Mouse (Mus musculus) granulocyte monocyte progenitor cell, adult 5-6 weeks (primary cell): ENCODE results near the gene Disc1. TPM values are rescaled to one million over a fixed set of nuclear protein-coding genes. Genes with fewer than 3 reads are reported as not detected.

Source experiments
- ATAC-seq: replicated peaks from 2 replicates; pipeline ENCODE4 v1.8.0; 2016; ENCODE audit warnings: mild to moderate bottlenecking, moderate TSS enrichment, inconsistent platforms; ENCODE audit not compliant: poor library complexity, severe bottlenecking
- total RNA-seq, 2 experiments: library from RNA; stranded (forward) in 1 of 2; stranded (reverse) in 1 of 2; fragments of 200-712, 200-1000 nt in 1 of 2; fragments of >200 nt in 1 of 2; fragmentation: Nextera tagmentation in 1 of 2; gene quantifications; 2 replicates each; pipeline ENCODE4 v1.2.3; 2014 to 2017

Disc1 gene
- total RNA-seq, 2 experiments from 2014 or later, result 3.0 to 6.1 TPM

- no peak for ATAC-seq
Observed at GRCm38 (mm10) chr8:125206391-125206790, 152.4 kb downstream of the Disc1 start.

DNA sequence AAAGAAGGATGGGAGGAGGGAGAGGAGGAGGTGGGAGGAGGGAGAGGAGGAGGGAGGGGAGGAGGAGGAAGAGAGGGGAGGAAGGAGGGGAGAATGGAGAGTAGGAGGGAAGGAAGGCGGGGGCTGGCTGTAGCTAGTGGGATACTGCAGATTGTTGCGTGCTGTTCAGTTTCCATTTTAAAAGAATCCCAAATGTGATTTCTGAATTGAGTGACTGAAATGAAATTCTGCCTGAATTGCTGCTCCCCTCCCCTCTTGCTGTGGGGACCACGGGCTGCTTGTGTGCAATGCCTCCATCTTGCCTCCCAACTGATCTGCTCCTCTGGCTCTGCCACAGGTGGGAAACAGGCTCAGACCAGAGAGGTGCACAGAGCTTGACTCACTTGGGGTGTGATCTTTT, 153.0 kb downstream of the Disc1 start:
- no peak for ATAC-seq

DNA sequence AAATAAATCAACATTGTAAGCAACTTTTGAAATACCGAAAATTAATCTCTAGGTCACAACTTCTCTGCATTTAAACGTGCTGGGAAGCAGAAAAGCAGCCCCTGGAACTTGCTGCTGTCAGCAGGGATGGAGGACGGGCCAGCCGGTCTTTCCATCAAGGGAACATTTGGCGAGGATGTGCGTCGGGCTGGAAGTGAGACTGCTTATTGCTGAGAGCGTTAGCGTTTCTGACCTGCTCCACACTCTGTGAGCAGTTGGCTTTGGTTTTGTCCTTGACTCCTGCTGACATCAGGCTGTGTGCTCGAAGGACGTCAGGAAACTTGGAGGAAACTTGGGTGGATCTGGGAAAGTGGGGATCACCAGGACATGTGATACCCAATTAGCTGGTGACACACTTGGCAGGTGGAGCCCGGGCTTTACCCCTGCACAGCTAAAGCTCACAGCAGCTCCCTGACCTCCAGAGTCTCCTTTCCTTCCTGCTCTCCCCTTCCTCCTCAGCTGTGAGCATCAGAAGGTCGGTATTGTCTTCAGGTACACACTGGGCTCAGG, 158.7 kb downstream of the Disc1 start:
- ATAC-seq, result no peak

GRCm38 (mm10) chr8:125217902-125218581, 164.0 kb downstream of the Disc1 start:
- no peak for ATAC-seq

DNA sequence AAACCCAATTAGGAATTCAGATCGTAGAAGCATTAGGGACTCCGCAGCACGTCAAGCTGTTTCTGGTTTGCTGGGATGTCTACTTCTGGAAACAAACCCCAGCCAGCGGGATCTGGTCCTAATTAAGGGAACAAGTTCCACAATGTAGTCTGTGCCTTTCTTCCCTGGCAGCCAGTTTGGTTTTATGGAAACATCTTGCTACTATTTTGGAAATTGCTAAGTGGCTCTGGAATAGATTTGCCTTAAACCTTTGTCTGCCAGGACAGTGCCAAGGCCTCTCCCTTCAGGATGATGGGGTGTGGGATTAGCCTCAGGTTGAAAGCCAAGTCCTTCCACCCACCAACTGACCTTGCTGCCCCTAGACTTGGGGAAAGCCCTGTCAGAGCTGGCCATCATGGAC, 164.7 kb downstream of the Disc1 start:
- no peak for ATAC-seq

DNA sequence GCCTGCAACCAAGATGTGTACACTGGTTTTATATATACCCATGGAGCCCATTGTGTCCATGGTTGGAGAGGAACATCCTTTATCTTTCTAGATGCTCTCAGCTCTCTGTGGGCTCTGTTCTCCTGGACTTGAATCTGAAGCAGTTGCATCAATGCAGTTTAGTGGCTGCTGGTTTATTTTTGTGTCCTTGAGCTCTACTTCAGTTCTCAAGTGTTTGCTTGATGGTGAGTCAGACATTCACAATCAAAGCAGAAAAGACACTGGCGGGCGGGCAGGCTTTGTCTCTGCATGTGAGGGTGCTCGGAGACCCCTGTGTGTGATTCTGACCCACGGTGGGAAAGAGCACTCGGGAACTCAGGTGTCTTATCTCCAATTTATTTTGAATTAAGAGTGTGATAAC, 166.6 kb downstream of the Disc1 start:
- no peak for ATAC-seq

GRCm38 (mm10) chr8:125221062-125221461, 167.1 kb downstream of the Disc1 start:
- ATAC-seq, result no peak

DNA sequence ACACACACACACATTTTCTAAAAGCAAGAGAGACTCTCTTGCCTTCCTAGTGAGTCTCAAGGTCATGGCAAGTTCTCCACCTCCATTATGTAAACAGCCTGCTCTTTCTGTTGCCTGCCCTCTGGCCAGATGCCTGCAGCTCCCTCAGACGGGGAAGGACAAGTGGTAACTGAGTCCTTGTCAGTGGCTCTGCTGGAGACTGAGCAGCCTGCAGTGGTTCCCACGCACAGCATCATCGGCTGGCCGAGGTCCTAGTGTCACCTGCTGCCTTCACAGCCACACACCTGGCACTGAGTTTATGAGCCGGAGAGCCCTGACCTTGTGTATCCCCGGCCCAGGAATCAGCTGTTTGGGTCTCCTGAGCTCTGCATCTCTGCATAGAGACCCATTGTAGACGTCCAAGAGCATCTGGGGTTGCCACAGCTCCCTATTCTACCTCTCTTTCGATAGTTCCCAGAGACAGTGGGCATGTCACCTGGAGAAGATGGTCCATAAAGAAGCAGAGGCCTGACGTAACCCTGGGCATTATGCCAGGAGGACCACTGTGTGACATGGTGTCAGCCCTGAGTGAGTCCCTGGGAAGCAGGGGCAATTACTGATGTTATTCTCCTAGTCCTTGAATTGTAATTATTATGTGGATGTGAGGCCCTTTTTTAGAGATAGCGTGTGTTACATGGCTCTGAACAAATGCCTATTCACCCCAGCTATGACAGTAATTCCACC, 169.2 kb downstream of the Disc1 start:
- ATAC-seq, result no peak

DNA sequence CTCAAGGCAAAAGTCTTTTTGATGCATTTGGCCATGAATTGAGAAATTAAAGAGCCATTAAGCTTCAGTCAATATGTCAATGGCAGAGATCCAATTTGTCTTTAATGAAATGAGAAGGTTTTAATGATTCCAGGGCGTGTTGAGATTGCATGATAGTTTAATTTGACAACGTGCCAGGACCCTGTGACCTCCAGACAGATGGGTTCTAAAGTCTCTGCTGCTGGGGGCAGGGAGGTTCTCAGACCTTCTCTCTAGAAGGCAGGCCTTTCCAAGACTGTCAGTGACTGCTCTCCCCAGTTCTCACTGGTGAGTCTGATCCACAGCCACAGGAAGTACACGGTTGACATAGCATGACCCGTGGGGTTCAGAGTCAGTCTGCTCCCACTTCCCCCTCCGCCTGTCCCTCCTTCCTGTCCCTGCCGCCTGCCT, 170.3 kb downstream of the Disc1 start:
- ATAC-seq, result peak; percentile 85

GRCm38 (mm10) chr8:125225266-125225665, 171.3 kb downstream of the Disc1 start:
- no peak for ATAC-seq

- peak; percentile 84 for ATAC-seq
Observed at GRCm38 (mm10) chr8:125226989-125227624, 173.1 kb downstream of the Disc1 start.

DNA sequence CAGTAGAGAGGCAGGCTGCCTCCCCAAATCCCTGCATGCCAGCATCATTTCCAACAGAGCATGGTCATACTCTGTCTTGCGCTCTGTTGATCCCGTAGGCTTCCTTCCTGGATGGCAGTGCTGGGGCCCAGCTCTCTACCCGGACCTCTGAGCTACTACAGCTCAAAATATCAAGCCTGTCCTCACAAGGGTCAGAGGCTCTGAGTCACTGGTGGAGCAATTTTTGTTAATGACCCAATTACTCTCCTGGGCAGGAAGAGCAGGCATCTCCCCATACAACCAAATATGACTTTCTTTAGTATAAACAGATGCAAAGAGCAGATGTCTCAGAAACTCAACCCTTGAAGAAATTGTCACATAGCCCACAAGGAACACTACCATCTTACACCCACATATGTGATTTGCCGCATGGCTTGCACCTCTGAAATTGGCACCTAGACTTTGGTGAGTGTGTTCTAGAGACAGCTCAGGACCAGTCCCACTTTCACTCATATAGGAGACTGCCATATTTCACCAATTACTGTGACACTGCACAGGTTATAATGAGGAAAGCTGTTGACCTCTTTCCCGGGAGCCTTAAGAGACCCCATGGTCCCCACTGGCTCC, 176.6 kb downstream of the Disc1 start:
- ATAC-seq, result no peak

DNA sequence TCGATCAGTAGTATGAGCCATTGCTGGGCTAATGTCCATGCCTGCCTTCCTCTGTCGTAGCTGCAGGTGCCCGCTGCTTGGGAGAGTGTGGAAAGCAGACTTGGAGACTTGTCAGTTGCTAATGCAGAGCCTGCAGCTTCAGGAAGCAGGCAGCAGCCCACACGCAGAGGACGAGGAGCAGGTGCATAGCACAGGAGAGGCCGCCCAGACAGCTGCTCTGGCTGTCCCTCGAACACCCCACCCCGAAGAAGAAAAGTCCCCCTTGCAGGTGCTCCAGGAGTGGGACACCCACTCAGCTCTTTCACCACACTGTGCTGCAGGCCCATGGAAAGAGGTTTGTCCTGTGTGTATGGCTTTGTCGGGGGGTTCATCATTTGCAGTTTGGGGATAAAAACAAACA, 178.7 kb downstream of the Disc1 start:
- no peak for ATAC-seq

GRCm38 (mm10) chr8:125235898-125236835, 182.2 kb downstream of the Disc1 start:
- ATAC-seq, result no peak

GRCm38 (mm10) chr8:125240763-125241162, 186.8 kb downstream of the Disc1 start:
- peak; percentile 70 for ATAC-seq

DNA sequence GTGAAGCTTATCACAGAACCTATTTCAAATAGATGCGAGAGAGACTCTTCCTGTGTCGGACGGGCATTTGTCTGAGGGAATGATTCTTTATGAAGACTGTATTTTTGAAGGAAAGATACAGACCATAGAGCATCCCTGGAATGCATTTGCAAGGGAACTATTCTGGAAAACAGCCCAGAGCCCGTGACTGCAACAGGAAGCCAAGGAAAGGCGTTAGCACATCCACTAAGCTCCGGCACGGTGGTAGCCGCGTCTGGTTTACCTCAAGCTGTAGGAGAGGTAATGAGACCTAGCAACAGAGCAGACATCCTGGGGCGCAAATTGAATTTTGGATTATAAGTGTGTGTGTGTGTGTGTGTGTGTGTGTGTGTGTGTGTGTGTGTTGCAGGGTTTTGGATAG, 188.4 kb downstream of the Disc1 start:
- no peak for ATAC-seq

DNA sequence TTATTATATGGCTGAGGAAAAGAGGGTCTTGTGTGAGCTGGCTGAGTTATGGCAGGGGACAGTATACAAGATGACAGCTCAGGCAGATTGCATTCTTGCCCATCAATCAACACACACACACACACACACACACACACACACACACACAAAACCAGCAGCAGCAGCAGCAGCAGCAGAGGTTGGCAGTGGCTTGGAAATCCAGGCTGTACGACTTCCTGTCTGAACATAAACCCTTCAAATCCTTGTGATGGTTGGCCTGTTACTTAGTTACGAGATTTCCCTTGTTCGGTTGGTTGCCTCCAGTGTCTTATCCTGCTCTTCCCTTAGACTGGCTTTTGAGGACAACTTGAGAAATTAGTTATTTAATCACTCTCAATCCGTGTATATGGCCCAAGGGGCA, 188.9 kb downstream of the Disc1 start:
- no peak for ATAC-seq

DNA sequence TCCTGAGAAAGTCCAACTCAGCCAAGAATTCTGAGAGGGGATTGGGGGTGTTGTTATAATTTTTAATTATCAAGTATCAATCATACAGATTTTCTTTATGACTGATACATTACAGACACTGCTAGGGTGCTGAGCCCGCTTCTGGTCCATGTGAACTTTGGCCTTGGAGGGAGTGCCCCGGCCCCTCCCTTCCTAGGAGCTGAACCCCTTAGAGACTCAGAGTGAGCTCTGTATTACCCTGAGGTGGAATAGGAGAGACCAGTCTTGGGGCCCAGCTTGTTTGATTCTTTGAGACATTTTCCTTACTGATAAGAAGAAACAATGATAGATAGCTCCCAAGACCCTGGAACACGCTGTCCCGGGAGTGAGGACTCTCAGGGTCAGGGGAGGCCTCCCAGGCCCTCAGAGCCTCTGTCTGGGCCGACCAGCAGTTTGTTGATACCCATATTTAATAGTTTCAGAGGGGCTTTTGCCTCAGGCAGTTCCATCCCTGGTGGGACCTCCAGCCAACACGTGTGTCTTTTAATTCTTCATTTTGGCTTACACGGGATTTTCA, 192.8 kb downstream of the Disc1 start:
- no peak for ATAC-seq

DNA sequence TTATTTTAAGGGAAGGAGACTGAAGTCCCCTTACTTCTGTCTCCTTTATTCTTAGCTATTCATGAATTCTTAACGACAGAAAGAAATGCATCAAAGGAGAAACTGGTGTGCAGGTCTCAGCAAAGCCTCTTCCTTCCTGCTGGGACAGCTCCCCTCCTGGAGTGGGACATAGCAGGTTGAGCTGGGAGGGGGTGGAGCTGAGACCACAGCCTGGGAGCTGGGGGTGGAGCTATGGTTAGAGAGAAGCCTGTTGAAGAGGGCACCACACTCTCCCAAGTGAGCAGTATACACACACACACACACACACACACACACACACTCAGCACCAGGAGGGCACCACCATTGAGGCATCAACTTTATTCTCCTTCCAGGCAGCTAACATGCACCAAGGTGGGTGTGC, 193.4 kb downstream of the Disc1 start:
- peak; percentile 33; the same call in 1 of the 2 replicates for ATAC-seq
